Mouse (Mus musculus) lung, embryonic 16.5 days (tissue): ENCODE data around the gene Xaf1. TPM values are rescaled to one million over a fixed set of nuclear protein-coding genes. Genes with fewer than 3 reads are reported as not detected.

Experiments
- ATAC-seq: fragments of 200-750 bp; cut with Nextera tagmentation; 2 replicates; pipeline ENCODE4 v1.8.0; 2017; ENCODE audit warnings: low read depth, mild to moderate bottlenecking, moderate library complexity
- H3K27ac ChIP-seq: fragments of 300-500 bp; sonication (generic); 2 replicates; pipeline ENCODE4 v1.5.1; 2014; ENCODE audit warnings: mild to moderate bottlenecking, control low read depth, low read length
- H3K27me3 ChIP-seq: fragments of 300-500 bp; sonication (generic); 2 replicates; pipeline ENCODE4 v1.6.1; 2014; ENCODE audit warnings: low read depth, low read length, mixed read lengths; ENCODE audit not compliant: control insufficient read depth, insufficient read depth
- H3K36me3 ChIP-seq: fragments of 300-500 bp; sonication (generic); 2 replicates; pipeline ENCODE4 v1.6.1; 2014; ENCODE audit warnings: low read length; ENCODE audit not compliant: control insufficient read depth, insufficient read depth
- H3K4me1 ChIP-seq: fragments of 300-500 bp; sonication (generic); replicated peaks from 2 replicates; pipeline ENCODE4 v1.6.1; 2014; ENCODE audit warnings: low read length, mixed read lengths; ENCODE audit not compliant: control insufficient read depth, insufficient read depth
- H3K4me2 ChIP-seq: fragments of 300-500 bp; sonication (generic); 2 replicates; pipeline ENCODE4 v1.6.1; 2014; ENCODE audit warnings: low read depth, low read length, control low read depth
- H3K4me3 ChIP-seq: fragments of 300-500 bp; sonication (generic); 2 replicates; pipeline ENCODE4 v1.5.1; 2014; ENCODE audit warnings: mild to moderate bottlenecking, low read length, control low read depth
- H3K9ac ChIP-seq: fragments of 300-500 bp; sonication (generic); 2 replicates; pipeline ENCODE4 v1.6.1; 2014; ENCODE audit warnings: low read length, control low read depth
- H3K9me3 ChIP-seq: fragments of 300-500 bp; sonication (generic); 2 replicates; pipeline ENCODE4 v1.6.1; 2016; ENCODE audit warnings: low read length; ENCODE audit not compliant: control insufficient read depth
- WGBS: fragments of 180-500 bp; shearing (Covaris S2); extraction: QIAGEN DNeasy Blood & Tissue Kit; methylation state at CpG from one replicate; pipeline ENCODE4 v1.1.7; 2014; 5-methylcytosine and 5-hydroxymethylcytosine counted together
- polyA plus RNA-seq: library from polyadenylated mRNA; unstranded; fragments of >200 nt; fragmentation: Nextera tagmentation; extraction: Ambion mirVana; gene quantifications from 2 replicates; pipeline ENCODE4 v1.2.1, GENCODE M21; 2015

Gene Xaf1
- polyA plus RNA-seq, 1 experiment from 2014 or later: 7.4 TPM

DNA sequence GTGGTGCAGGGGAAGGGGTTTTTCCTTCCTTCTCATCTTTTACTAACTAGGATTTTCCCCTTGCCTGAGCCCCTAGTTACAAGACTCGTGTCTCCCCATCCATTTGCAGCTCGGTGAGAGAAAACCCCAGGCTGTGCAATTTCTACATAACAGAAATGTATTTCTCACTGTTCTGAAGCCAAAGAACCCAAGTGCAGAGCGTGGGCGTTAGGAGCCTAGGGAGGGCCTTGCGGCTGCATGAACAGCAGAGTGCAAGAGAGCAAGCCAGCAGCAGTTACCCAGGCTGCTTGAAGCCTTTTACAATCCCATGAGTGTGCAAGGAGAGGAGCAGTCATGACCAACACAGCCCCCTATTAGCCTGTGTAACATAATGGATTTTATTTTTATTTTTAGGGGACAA is 6.0 kb downstream of the Xaf1 start:
- H3K4me2 ChIP-seq: no peak overlapping the region
- no peak for ATAC-seq
- no peaks in the 10 kb centered on the region for H3K9me3 ChIP-seq
- no peak overlapping the region for H3K9ac ChIP-seq
- no peaks in the 10 kb centered on the region for H3K27me3 ChIP-seq
- no peaks in the 10 kb centered on the region for H3K4me1 ChIP-seq
- H3K4me3 ChIP-seq: no peak overlapping the region
- H3K36me3 ChIP-seq: no peaks in the 10 kb centered on the region
- WGBS: 74% methylated on average over 5 of the region's 5 CpGs
- no peak overlapping the region for H3K27ac ChIP-seq

GRCm38 (mm10) chr11:72308982-72309381 is 7.6 kb downstream of the Xaf1 start:
- H3K9me3 ChIP-seq: no peaks in the 10 kb centered on the region
- H3K4me2 ChIP-seq: no peak overlapping the region
- no peak overlapping the region for H3K9ac ChIP-seq
- no peak overlapping the region for H3K27ac ChIP-seq
- WGBS: 25% methylated on average over 2 of the region's 2 CpGs
- no peak overlapping the region for H3K4me3 ChIP-seq
- no peaks in the 10 kb centered on the region for H3K4me1 ChIP-seq
- peaks cover 5% of the 10 kb centered on the region; the same call in 1 of the 2 replicates for H3K27me3 ChIP-seq
- H3K36me3 ChIP-seq: no peaks in the 10 kb centered on the region
- ATAC-seq: no peak

- Histone ChIP-seq H3K4me1 (peaks cover 3% of the 10 kb centered on the region; the same call in 1 of the 2 replicates), H3K27ac (no peak overlapping the region), H3K36me3 (no peaks in the 10 kb centered on the region), H3K9ac (no peak overlapping the region), H3K4me2 (no peak overlapping the region), H3K27me3 (peaks cover 19% of the 10 kb centered on the region), H3K9me3 (no peaks in the 10 kb centered on the region), H3K4me3 (no peak overlapping the region)
- no peak for ATAC-seq
- 68% methylated on average over 4 of the region's 4 CpGs for WGBS
Measured at GRCm38 (mm10) chr11:72310491-72310890, 9.1 kb downstream of the Xaf1 start.

GRCm38 (mm10) chr11:72311355-72312001 is 10.0 kb downstream of the Xaf1 start:
- no peak for ATAC-seq
- WGBS: 60% methylated on average over 10 of the region's 10 CpGs
- no peak overlapping the region for H3K4me3 ChIP-seq
- peaks cover 21% of the 10 kb centered on the region for H3K27me3 ChIP-seq
- peaks cover 3% of the 10 kb centered on the region; the same call in 1 of the 2 replicates for H3K4me1 ChIP-seq
- H3K36me3 ChIP-seq: no peaks in the 10 kb centered on the region
- H3K9me3 ChIP-seq: no peaks in the 10 kb centered on the region
- no peak overlapping the region for H3K27ac ChIP-seq
- H3K9ac ChIP-seq: no peak overlapping the region
- H3K4me2 ChIP-seq: no peak overlapping the region

GRCm38 (mm10) chr11:72314151-72314895 is 12.9 kb downstream of the Xaf1 start, which contains the start of gene Fbxo39:
TSS of gene Fbxo39 (plus strand) at chr11:72314444.
- H3K9me3 ChIP-seq: no peaks in the 10 kb centered on the region
- H3K4me2 ChIP-seq: peak within 1 kb of the TSS; percentile 44
- H3K4me3 ChIP-seq: peak within 1 kb of the TSS; percentile 26
- WGBS: 9% methylated on average over 42 of the region's 42 CpGs
- H3K4me1 ChIP-seq: peaks cover 3% of the 10 kb centered on the region; the same call in 1 of the 2 replicates
- H3K9ac ChIP-seq: no peak within 1 kb of the TSS
- H3K27ac ChIP-seq: no peak within 1 kb of the TSS
- peaks cover 21% of the 10 kb centered on the region for H3K27me3 ChIP-seq
- no peaks in the 10 kb centered on the region for H3K36me3 ChIP-seq
- ATAC-seq: no peak

GRCm38 (mm10) chr11:72318026-72318425 is 16.6 kb downstream of the Xaf1 start:
- no peak for ATAC-seq
- peaks cover 3% of the 10 kb centered on the region; the same call in 1 of the 2 replicates for H3K4me1 ChIP-seq
- no peaks in the 10 kb centered on the region for H3K36me3 ChIP-seq
- no peaks in the 10 kb centered on the region for H3K9me3 ChIP-seq
- WGBS: 58% methylated on average over 5 of the region's 5 CpGs
- H3K4me2 ChIP-seq: no peak overlapping the region
- no peak overlapping the region for H3K9ac ChIP-seq
- H3K27me3 ChIP-seq: peaks cover 21% of the 10 kb centered on the region
- H3K27ac ChIP-seq: no peak overlapping the region
- H3K4me3 ChIP-seq: no peak overlapping the region

DNA sequence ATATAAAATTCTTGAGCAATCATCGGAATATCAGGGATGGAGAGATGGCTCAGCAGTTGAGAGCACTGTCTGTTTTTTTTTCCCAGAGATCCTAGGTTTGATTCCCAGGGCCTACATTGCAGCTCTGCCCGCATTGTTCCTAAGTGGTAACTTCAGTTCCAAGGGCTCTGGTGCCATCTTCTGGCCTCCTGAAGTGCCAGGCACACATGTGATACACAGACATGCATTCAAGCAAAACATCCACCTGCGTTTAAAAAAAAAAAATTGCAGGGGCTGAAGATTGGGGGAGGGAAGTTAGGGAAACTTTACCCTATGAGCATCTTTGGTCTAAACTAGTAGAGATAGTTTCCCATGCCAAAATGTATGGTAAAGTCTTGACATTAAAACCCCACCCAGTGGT is 23.0 kb downstream of the Xaf1 start:
- 66% methylated on average over 3 of the region's 3 CpGs for WGBS
- no peak overlapping the region for H3K4me3 ChIP-seq

DNA sequence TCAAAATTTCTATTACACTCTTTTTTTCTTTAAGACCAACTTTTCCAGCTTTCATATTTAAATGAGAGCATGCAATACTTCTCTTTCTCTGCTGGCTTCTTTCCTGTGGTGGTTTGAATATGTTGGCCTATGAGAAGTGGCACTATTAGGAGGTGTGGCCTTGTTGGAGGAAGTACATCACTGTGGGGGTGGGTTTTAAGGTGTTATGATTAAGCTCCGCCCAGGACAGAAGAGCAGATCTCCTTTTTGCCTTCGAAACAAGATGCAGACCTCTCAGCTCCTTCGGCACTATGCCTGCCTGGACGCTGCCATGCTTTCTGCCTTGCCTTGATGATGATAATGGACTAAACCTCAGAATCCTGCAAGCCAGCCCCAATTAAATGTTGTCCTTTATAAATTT is 24.3 kb downstream of the Xaf1 start:
- H3K27ac ChIP-seq: no peak overlapping the region
- H3K4me1 ChIP-seq: no peaks in the 10 kb centered on the region
- no peak overlapping the region for H3K4me2 ChIP-seq
- no peaks in the 10 kb centered on the region for H3K9me3 ChIP-seq
- no peak overlapping the region for H3K4me3 ChIP-seq
- no peak for ATAC-seq
- 77% methylated on average over 4 of the region's 4 CpGs for WGBS
- H3K36me3 ChIP-seq: no peaks in the 10 kb centered on the region
- no peak overlapping the region for H3K9ac ChIP-seq
- H3K27me3 ChIP-seq: no peaks in the 10 kb centered on the region

More for the DNA sequence above, 23.0 kb downstream of the Xaf1 start:
- H3K4me1 ChIP-seq: no peaks in the 10 kb centered on the region
- no peaks in the 10 kb centered on the region for H3K27me3 ChIP-seq
- no peak overlapping the region for H3K4me2 ChIP-seq
- H3K27ac ChIP-seq: no peak overlapping the region
- no peak for ATAC-seq
- H3K9me3 ChIP-seq: no peaks in the 10 kb centered on the region
- H3K9ac ChIP-seq: no peak overlapping the region
- H3K36me3 ChIP-seq: no peaks in the 10 kb centered on the region

GRCm38 (mm10) chr11:72332951-72333667 is 31.7 kb downstream of the Xaf1 start:
- no peak for ATAC-seq
- H3K27me3 ChIP-seq: no peaks in the 10 kb centered on the region
- WGBS: 73% methylated on average over 9 of the region's 9 CpGs

More at GRCm38 (mm10) chr11:72332951-72333667, 31.7 kb downstream of the Xaf1 start:
- Histone ChIP-seq H3K4me3 (no peak overlapping the region), H3K9ac (no peak overlapping the region), H3K9me3 (no peaks in the 10 kb centered on the region), H3K4me2 (no peak overlapping the region), H3K4me1 (peaks cover 3% of the 10 kb centered on the region), H3K27ac (no peak overlapping the region), H3K36me3 (no peaks in the 10 kb centered on the region)
